Mouse (Mus musculus) erythroid progenitor cell, adult 5-6 weeks (primary cell): ENCODE results near the gene Dkkl1. TPM values are rescaled to one million over a fixed set of nuclear protein-coding genes. Genes with fewer than 3 reads are reported as not detected.
A peak's percentile ranks its signal among the peaks of the same experiment; 100 is the strongest.

Experiments used
- ATAC-seq: replicated peaks from 2 replicates; pipeline ENCODE4 v1.8.0; 2016; ENCODE audit warnings: moderate number of reproducible peaks, mild to moderate bottlenecking, moderate TSS enrichment, inconsistent platforms; ENCODE audit not compliant: poor library complexity, low FRiP score, severe bottlenecking
- total RNA-seq, 2 experiments: library from RNA; stranded (forward) in 1 of 2; stranded (reverse) in 1 of 2; fragments of 150-400 nt in 1 of 2; fragments of 186-747, 209-891 nt in 1 of 2; gene quantifications; 2 replicates each; pipeline versions ENCODE4 v1.2.3 to v1.2.4; 2015 to 2017; ENCODE audit warnings: low replicate concordance in 2 of 2

The Dkkl1 gene
- total RNA-seq, 2 experiments from 2014 or later = 6.3 TPM; not detected in 1

DNA sequence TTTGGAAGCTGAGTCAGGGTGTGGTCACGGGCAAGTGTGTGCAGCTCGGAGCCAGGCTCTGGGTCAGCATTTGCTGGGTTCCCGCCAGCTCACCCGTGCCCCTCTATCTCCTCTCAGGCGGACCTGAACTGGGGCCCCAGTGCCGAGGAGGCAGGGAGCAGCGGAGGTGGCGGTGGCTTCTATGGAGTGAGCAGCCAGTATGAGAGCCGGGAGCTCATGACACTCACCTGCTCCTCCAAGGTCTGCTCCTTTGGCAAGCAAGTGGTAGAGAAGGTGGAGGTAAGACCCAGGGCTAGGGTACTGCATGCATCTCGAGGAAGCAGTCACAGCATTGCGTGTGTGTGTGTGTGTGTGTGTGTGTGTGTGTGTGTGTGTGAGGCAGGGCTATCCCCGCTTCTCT is 19.2 kb upstream of the Dkkl1 start:
- no peak for ATAC-seq

DNA sequence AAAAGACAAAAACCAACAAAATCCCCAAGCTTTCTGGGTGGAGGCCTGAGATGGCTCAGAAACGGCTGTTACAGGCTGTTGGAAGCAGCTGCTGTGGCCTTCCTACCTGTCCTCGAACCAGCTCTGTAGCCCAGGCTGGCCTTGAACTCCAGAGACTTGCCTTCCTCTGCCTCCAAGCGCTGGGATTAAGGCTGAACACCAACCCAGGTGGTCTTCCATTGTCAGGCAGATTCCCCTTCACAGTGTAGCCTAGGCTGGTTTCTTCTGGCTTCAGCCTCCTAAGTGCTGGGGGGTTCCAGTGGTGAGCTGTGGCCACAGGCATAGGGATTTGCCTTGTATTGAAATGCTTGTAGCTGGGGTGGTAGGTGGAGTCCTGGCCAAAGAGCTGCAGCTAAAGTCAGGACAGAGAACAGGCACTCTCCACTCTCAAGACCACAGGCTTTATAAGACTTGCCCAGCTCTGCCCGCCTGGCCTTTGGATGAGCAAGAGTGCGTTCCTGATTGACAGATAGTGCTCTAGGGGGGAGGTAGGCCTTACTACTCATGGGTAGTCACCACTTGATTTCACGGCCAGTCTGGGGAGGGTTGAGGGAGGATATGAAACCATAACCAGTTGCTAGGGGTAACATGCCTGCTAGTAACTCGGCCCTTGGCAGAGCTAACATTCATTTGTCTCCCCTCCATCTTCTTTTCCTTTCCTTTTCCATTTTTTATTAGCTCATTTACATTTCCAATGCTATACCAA is 17.7 kb upstream of the Dkkl1 start:
- no peak for ATAC-seq

- ATAC-seq = no peak
Observed at GRCm38 (mm10) chr7:45229046-45229445, 17.1 kb upstream of the Dkkl1 start.

- ATAC-seq = no peak
Observed at GRCm38 (mm10) chr7:45228548-45228947, 16.6 kb upstream of the Dkkl1 start.

DNA sequence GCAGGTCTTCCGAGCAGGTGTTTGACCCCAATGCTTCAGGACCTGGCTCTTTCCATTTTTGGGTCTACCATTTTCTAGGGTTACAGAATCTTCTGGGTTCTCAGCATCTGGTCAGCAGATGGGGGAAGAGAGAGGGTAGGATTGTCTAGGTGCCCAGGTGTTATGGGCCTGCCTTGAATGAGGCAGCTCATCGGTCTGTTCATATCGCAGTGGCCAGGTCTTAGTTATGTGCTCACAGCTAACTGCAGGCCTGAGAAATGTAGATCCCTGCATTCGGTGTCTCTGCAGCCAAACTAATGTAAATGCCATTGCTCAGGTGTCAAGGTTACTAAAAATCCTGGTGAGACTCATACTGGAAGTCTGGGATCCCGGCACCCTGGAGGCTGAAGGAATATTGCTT is 14.5 kb upstream of the Dkkl1 start:
- ATAC-seq = no peak

GRCm38 (mm10) chr7:45224826-45225225 is 12.9 kb upstream of the Dkkl1 start:
- ATAC-seq = no peak

- ATAC-seq = no peak
Observed at GRCm38 (mm10) chr7:45221680-45222079, 9.7 kb upstream of the Dkkl1 start.

DNA sequence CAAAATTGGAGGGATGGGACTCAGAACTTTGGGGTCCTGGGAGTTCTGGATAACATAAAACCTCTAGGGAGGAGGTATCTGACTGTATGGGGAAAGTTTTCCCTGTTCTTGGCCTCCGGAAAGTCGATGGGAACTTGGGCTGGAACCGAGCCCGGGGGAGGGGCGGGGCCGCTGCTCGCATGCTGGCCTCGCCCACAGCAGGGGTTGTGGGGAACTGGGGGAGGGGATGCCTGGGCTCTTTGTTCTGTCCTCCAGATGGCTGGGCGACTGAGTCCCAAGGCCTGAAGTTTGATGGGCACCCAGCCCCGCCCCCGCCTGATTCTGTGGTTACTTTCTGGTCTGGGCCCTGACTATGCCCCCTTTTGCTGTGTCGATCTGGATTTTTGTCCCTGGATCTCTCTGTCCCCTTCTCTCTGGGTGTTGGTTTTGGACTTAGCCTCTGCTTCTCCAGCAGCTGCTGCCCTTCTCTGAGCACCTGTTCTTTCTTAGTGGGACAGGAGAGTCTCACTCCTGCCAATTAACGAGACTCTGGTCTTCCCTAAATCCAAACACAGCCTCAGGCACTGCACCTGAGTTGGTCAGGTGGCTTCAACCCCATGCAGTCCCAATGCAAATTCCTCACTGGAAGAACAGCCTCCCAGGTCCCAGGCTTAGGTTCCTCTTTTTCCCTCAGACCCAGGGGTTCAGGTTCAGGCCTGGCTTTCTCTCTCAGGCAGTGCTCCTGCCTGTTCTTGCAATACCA is 4.7 kb upstream of the Dkkl1 start:
- ATAC-seq = no peak

GRCm38 (mm10) chr7:45215673-45216441 is 3.9 kb upstream of the Dkkl1 start, which contains the start of gene Tead2:
Gene Tead2 (plus strand): TSS chr7:45215753.
- ATAC-seq = no peak

DNA sequence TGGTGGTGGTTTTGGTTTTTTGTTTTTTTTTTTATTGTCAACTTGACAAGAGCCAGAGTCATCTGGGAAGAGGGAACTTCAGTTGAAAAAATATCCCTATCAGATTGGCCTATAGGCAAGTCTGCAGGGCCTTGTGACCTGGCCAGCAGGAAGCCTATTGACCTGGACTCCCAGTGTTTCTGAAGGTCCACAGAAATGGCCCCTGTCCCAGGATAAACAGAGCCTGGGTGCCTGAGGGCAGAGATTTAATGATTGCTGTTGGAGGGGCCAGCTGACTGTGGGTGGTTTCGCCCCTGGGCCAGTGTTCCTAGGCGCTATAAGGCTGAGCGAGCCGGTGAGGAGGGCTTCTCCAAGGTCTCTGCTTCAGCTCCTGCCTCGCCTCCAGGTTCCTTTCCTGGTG is 1.8 kb upstream of the Dkkl1 start:
- no peak for ATAC-seq

DNA sequence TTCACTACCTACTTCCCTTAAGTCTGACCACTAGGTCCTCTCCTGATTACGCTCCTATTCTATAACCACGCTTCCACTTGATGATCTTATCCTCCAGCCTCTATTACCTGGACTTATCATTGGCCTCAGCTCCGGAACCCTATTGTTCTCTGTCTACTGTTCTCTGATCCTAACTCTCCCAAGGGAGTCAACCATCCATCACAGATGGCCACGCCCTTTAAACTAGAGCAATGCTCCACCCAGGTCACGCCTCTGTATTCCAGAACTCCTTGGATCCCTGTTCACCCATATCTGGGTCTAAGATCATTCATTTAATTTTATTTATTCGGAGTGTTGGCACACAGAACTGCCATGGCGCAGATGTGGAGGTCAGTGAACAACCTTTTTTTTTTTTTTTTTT is 409 bp upstream of the Dkkl1 start:
- no peak for ATAC-seq

DNA sequence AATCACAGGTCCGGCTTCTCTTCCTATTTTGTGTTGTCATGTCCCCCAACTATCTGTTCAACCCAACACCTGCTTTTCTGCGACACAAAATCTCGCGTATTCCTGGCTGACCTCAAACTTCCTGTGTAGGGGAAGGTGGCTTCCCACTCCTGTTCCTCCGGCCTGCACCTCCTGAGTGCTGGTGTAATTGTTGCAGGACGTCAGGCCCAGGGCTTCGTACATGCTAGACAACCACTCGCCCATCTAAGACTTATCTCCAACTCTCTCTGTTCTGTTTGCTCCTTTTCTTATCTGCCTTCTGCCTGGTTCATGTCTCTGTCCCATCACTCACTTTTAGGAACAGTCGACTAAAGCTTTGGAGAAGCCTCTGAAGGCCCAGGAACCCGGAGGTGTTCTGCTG is 877 bp downstream of the Dkkl1 start:
- 0 out of 2 replicates have a peak, but pooled peaks have one; percentile 3 for ATAC-seq

GRCm38 (mm10) chr7:45208260-45208659 is 3.7 kb downstream of the Dkkl1 start:
- no peak for ATAC-seq

GRCm38 (mm10) chr7:45204380-45205143 is 7.4 kb downstream of the Dkkl1 start, which contains the start of gene Ccdc155:
Gene Ccdc155 (minus strand): TSS chr7:45204892.
- ATAC-seq = peak; percentile 88

- ATAC-seq = no peak
Observed at GRCm38 (mm10) chr7:45202654-45203053, 9.3 kb downstream of the Dkkl1 start.

GRCm38 (mm10) chr7:45198961-45199360 is 13.0 kb downstream of the Dkkl1 start:
- ATAC-seq = no peak

DNA sequence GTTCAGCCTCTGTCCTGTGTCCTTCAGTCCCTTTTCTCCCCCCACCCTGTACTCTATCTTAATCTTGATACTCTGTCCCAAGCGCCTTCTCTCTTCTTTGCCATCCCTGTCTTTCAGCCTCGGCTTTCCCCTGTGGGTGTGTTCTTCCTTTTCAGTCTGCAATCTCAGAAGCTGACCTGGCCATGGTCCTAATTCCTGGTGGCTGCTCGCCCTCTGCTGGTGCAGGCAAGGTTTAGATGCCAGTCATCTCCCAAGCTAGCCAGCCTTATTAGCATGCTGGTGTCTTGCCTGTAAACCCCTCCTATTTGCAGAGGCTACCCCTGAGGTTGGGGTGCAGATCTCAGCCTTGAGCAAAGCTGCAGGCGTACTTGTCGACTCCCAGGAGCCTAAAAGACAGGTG is 13.5 kb downstream of the Dkkl1 start:
- ATAC-seq = no peak

- no peak for ATAC-seq
Observed at GRCm38 (mm10) chr7:45196994-45197393, 15.0 kb downstream of the Dkkl1 start.

DNA sequence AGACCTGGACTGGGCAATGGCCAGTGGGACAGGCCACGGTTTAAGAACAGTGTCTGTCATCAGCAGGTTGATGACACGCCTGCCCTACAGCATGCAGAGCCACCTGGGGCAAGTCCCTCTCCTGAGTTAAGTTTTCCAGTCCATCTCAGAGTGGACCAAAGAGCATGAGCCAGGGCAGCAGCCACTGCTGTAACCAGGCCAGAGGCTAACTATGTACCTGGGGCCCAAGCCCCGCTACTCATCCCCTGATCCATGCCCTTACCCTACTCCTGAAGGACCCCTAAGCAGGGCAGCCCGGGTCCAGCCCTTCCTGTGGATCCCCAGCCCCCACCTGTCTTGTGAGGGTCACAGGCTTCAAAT is 15.8 kb downstream of the Dkkl1 start:
- no peak for ATAC-seq
